Mouse (Mus musculus): ENCODE data around the gene Bcas3.

Bcas3 gene

GRCm38 (mm10) chr11:85820959-85821358, 468.0 kb downstream of the Bcas3 start:
- no peak for ATAC-seq (ENCODE audit: insufficient number of reproducible peaks, low FRiP score, low TSS enrichment)

- no peak for ATAC-seq (ENCODE audit: insufficient number of reproducible peaks, low FRiP score, low TSS enrichment)
Observed at GRCm38 (mm10) chr11:85821659-85822058, 468.7 kb downstream of the Bcas3 start.

GRCm38 (mm10) chr11:85823181-85823580, 470.2 kb downstream of the Bcas3 start:
- no peak for ATAC-seq (ENCODE audit: insufficient number of reproducible peaks, low FRiP score, low TSS enrichment)

- ATAC-seq (ENCODE audit: insufficient number of reproducible peaks, low FRiP score, low TSS enrichment), result no peak
Observed at GRCm38 (mm10) chr11:85823794-85824193, 470.8 kb downstream of the Bcas3 start.

GRCm38 (mm10) chr11:85825031-85825430, 472.1 kb downstream of the Bcas3 start:
- no peak for ATAC-seq (ENCODE audit: insufficient number of reproducible peaks, low FRiP score, low TSS enrichment)

GRCm38 (mm10) chr11:85825823-85826222, 472.9 kb downstream of the Bcas3 start:
- ATAC-seq (ENCODE audit: insufficient number of reproducible peaks, low FRiP score, low TSS enrichment), result no peak

GRCm38 (mm10) chr11:85827342-85827741, 474.4 kb downstream of the Bcas3 start:
- no peak for ATAC-seq (ENCODE audit: insufficient number of reproducible peaks, low FRiP score, low TSS enrichment)

GRCm38 (mm10) chr11:85828691-85829519, 475.9 kb downstream of the Bcas3 start:
- ATAC-seq (ENCODE audit: insufficient number of reproducible peaks, low FRiP score, low TSS enrichment), result no peak

GRCm38 (mm10) chr11:85829520-85830440, 476.8 kb downstream of the Bcas3 start:
- no peak for ATAC-seq (ENCODE audit: insufficient number of reproducible peaks, low FRiP score, low TSS enrichment)

GRCm38 (mm10) chr11:85830901-85831341, 478.0 kb downstream of the Bcas3 start:
- ATAC-seq (ENCODE audit: insufficient number of reproducible peaks, low FRiP score, low TSS enrichment), result no peak

- no peak for ATAC-seq (ENCODE audit: insufficient number of reproducible peaks, low FRiP score, low TSS enrichment)
Observed at GRCm38 (mm10) chr11:85831656-85832230, 478.8 kb downstream of the Bcas3 start.

- no peak for ATAC-seq (ENCODE audit: insufficient number of reproducible peaks, low FRiP score, low TSS enrichment)
Observed at GRCm38 (mm10) chr11:85832231-85832924, 479.4 kb downstream of the Bcas3 start, which contains the start of gene Tbx2. Gene Tbx2 (plus strand): TSS chr11:85832551.

GRCm38 (mm10) chr11:85833081-85833521, 480.1 kb downstream of the Bcas3 start:
- ATAC-seq (ENCODE audit: insufficient number of reproducible peaks, low FRiP score, low TSS enrichment), result no peak

GRCm38 (mm10) chr11:85833761-85834385, 480.9 kb downstream of the Bcas3 start:
- ATAC-seq (ENCODE audit: insufficient number of reproducible peaks, low FRiP score, low TSS enrichment), result no peak

GRCm38 (mm10) chr11:85834386-85834931, 481.5 kb downstream of the Bcas3 start:
- ATAC-seq (ENCODE audit: insufficient number of reproducible peaks, low FRiP score, low TSS enrichment), result no peak

GRCm38 (mm10) chr11:85835001-85835752, 482.2 kb downstream of the Bcas3 start:
- ATAC-seq (ENCODE audit: insufficient number of reproducible peaks, low FRiP score, low TSS enrichment), result no peak

GRCm38 (mm10) chr11:85835753-85836522, 483.0 kb downstream of the Bcas3 start:
- no peak for ATAC-seq (ENCODE audit: insufficient number of reproducible peaks, low FRiP score, low TSS enrichment)

All from cerebellum, adult (tissue).